8 mouse cellular contexts compared by ENCODE assay signal in the genomic region with DNA sequence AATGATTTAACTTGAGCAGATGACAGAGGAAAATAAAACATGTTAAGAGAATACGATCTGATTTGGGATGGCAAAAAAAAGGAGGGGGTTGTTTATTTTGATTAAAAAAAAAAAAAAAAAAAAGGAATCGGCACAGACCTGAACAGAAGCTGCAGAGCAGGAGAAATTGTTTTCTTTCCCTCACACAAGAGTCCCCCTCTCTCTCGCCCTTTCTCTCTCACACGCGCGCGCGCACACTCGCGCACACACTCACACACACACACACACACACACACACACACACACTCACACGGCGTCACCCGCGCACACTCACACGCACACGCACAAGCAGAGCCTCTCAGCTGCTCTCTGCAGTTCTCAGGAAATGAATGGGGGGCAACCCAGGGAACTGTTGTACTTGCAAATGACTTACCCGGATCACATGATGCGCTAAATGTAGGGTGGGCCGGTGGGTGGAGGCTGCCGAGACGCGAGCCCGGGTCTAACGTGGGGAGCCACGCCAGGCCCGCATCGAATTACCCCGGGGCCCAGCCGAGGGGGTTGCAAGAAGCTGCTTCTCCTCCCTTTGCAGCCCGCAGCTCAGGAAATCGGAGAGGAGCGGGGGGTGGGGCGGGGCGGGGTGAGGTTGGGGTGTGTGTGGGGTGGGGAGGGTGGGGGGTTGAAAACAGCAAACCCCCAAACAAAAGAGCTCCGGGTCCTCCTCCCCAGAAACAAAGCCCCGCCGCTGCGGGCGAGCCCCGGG. TPM values are rescaled to one million over a fixed set of nuclear protein-coding genes. Genes with fewer than 3 reads are reported as not detected.
DNase-seq lines count a peak whose midpoint lies in the region; ATAC-seq and TF ChIP-seq lines count a peak whose summit lies in the region.

A gene (minus strand): TSS at position 561 of the 742 bp plus-strand sequence.

- ATAC-seq in neutrophil, adult 5-6 weeks (ENCODE audit: extremely low read depth, insufficient number of reproducible peaks, low FRiP score, poor library complexity, severe bottlenecking), result peak; percentile 47

- H3K4me1 ChIP-seq in lung, adult 2 months (ENCODE audit: control insufficient read depth, insufficient read depth, low read length), result peaks cover 3% of the 10 kb centered on the region; the same call in 1 of the 2 replicates

- TF ChIP-seq POLR2A in lung, adult 2 months (IDR thresholded peaks at IDR 0.05; ENCODE audit: borderline replicate concordance, extremely low read depth, low read depth, low read length), result 0 out of 2 replicates have a peak, but pooled peaks have one; percentile 21

- WGBS in lung, adult 2 months, result 1% methylated on average over 37 of the region's 40 CpGs

- peak; percentile 15 to 16 for DNase-seq in CD8-positive naive resting alpha-beta T cell, adult 2 months (ENCODE audit: low read depth in 2 of 2, low spot score in 2 of 2)
- DNase-seq in cerebellum, adult 11-12 months, result peak; percentile 78
- DNase-seq in forelimb bud, embryonic 11.5 days (ENCODE audit: low read depth, low spot score), result peak; percentile 92
- peak; percentile 89 for DNase-seq in heart, postnatal 4 days
- DNase-seq in layer of hippocampus, adult 8-10 months (ENCODE audit: low spot score in 2 of 2), result peak; percentile 80 to 85
- DNase-seq in lung, adult 2 months, result peak; percentile 57
- DNase-seq in testis, postnatal 14 days (ENCODE audit: low spot score), result peak; percentile 77

- H3K4me3 ChIP-seq in lung, adult 2 months (replicated peaks; ENCODE audit: extremely low read depth, low read depth, low read length), result peak within 1 kb of the TSS; percentile 83

- no peak for TF ChIP-seq CTCF in lung, adult 2 months (IDR thresholded peaks at IDR 0.05; ENCODE audit: insufficient read depth, low read length)

RNA-seq across cellular contexts. Expression of the gene that starts here (rescaled TPM):
- 10 to 100 TPM; 14.2 to 14.7 TPM for total RNA-seq in heart, postnatal 4 days (2021)
- total RNA-seq in layer of hippocampus, adult 8-10 months (2022), result 10 to 100 TPM; 38.9 to 52.1 (median 45.3) TPM
- 7.6 and 11.1 TPM in 2 replicates for polyA plus RNA-seq in lung, adult 2 months (2012; rRNA removed)
- total RNA-seq in neutrophil, adult 5-6 weeks (2017), result 3.5 and 4.2 TPM in 2 replicates

Comparison
In these comparisons a context has a peak if more than half of its experiments do, and no peak if none do; other contexts are left out.
1. Peak in every context shown above with its lines: DNase-seq, ATAC-seq and H3K4me3 ChIP-seq.
2. DNase-seq: peak in every context shown above with its lines; median percentile 92 in forelimb bud, embryonic 11.5 days; 89 in heart, postnatal 4 days; 82 in layer of hippocampus, adult 8-10 months; 78 in cerebellum, adult 11-12 months; 77 in testis, postnatal 14 days; 57 in lung, adult 2 months; 16 in CD8-positive naive resting alpha-beta T cell, adult 2 months.